Mouse (Mus musculus) C2C12 (cell line): ENCODE measurements around the gene Gm14085. TPM values are rescaled to one million over a fixed set of nuclear protein-coding genes. Genes with fewer than 3 reads are reported as not detected.
"Not testable (repeated sequence)": the region's sequence is repeated elsewhere in the genome, so short reads cannot be mapped to it uniquely, and the experiment has no call there.

Source experiments
- H3K27me3 ChIP-seq: one replicate; pipeline ENCODE4 v1.6.1; 2011; ENCODE audit not compliant: control insufficient read depth, insufficient read depth, insufficient read length
- H3K36me3 ChIP-seq: one replicate; pipeline ENCODE4 v1.6.1; 2011; ENCODE audit not compliant: control insufficient read depth, insufficient read depth
- H3K4me3 ChIP-seq: one replicate; pipeline ENCODE4 v1.5.1; 2011; ENCODE audit warnings: mild to moderate bottlenecking, control low read depth; ENCODE audit not compliant: poor library complexity, insufficient read depth, severe bottlenecking
- H3K79me2 ChIP-seq: one replicate; pipeline ENCODE4 v1.6.1; 2011; ENCODE audit not compliant: control insufficient read depth, insufficient read depth
- H3K79me3 ChIP-seq: one replicate; pipeline ENCODE4 v1.6.1; 2011; ENCODE audit warnings: low read depth, control low read depth
- H3ac ChIP-seq: one replicate; pipeline ENCODE3; 2011; ENCODE audit warnings: low read depth; ENCODE audit not compliant: control insufficient read depth, insufficient read length
- CEBPB ChIP-seq: IDR thresholded peaks from one replicate; pipeline ENCODE4 v1.6.1; 2011; ENCODE audit warnings: low read depth, mild to moderate bottlenecking, control low read depth, moderate library complexity
- CTCF ChIP-seq: IDR thresholded peaks from one replicate; pipeline ENCODE4 v1.5.1; 2011; ENCODE audit not compliant: control insufficient read depth, insufficient read depth, insufficient read length
- FOSL1 ChIP-seq: IDR thresholded peaks from one replicate; pipeline ENCODE4 v1.8.0; 2011; ENCODE audit warnings: mild to moderate bottlenecking, low read length; ENCODE audit not compliant: poor library complexity, insufficient read depth, severe bottlenecking
- MAX ChIP-seq: IDR thresholded peaks from one replicate; pipeline ENCODE4 v1.6.1; 2011; ENCODE audit warnings: mild to moderate bottlenecking, control low read depth
- MYOD1 ChIP-seq: IDR thresholded peaks from one replicate; pipeline ENCODE4 v1.6.1; 2011; ENCODE audit warnings: low read depth; ENCODE audit not compliant: control insufficient read depth, insufficient read length
- MYOG ChIP-seq: IDR thresholded peaks from one replicate; pipeline ENCODE4 v1.6.1; 2011; ENCODE audit not compliant: control insufficient read depth, insufficient read length; ENCODE audit errors: extremely low read depth
- USF1 ChIP-seq: IDR thresholded peaks from one replicate; pipeline ENCODE4 v1.6.1; 2011; ENCODE audit warnings: low read depth, mild to moderate bottlenecking, control low read depth, moderate library complexity
- long read RNA-seq, 2 experiments: library from polyadenylated mRNA; unstranded; transcript quantifications; one replicate each; pipeline ENCODE4 v2.0.0; 2019 to 2020
- polyA plus RNA-seq: library from polyadenylated mRNA; unstranded; fragments of >200 nt; fragmentation: generic; extraction: Trizol; gene quantifications from one replicate; pipeline ENCODE4 v1.2.1, GENCODE M21; 2012; ENCODE audit warnings: missing spikeins

The Gm14085 gene
- polyA plus RNA-seq, result not detected
- long read RNA-seq, experiment 1, result 0 reads
- long read RNA-seq, experiment 2, result 0 reads

DNA sequence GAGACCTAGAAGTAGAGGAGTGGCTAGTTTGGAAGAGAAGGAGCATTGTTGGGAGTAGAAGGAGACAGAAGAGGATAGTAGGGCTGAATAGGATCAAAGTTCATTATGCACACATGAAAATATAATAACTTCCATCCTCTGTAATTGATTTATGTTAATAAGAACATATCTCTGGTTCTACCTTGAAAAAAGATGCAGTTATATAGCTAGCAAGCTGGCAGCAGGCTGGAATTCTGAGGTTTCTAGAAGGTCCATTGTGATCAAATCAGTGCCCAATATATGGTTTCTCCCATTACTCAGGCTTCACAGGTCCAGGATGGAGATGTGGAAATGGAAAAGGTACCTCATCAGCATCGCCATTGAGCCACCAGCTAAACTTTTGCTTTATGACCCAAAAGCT lies at the start of gene Gm14085:
Gene Gm14085, plus strand, starts transcription at position 301 of the 400 bp plus-strand sequence.
- Histone ChIP-seq H3K27me3 (no peaks in the 10 kb centered on the region), H3K36me3 (no peaks in the 10 kb centered on the region), H3ac (no peak within 1 kb of the TSS), H3K4me3 (no peak within 1 kb of the TSS), H3K79me3 (no peaks in the 10 kb centered on the region), H3K79me2 (no peaks in the 10 kb centered on the region)
- TF ChIP-seq MAX (no peak), MYOD1 (no peak), CEBPB (no peak), MYOG (no peak), CTCF (no peak), USF1 (no peak), FOSL1 (no peak)

DNA sequence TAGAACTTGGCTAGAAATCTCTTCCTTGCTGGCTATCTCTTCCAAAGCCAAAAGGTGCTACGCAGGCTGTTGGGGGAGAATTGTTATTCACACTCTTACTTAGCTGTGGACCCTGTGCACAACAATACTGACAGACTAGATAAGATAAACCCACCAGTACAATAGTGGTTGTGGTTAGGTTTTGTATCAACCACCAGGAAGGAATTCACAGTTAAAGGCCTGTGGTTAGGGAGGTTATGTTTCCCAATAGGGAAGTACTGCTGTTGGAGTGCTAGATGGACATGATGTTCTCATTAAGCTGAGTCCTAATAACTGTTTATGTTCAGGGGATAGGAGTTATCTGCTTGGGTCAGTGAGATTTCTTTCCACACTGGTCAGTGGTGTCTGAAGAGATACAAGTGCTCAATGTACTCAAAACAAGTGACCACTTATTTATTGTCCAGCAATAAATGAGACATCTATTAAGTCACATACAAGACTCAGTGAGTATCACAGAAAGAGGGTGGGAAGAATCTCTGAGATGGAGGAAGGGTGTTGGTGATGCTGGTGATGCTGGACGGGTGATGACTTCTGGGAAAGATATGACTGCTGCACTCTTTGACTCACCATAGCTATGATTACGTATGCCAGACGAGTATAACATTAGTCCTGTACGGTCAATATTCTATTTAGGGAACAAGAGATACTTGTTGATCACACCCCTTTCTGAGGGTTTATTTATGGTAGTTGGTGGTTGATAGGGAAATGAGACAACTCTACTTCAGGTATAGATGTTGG lies 45.8 kb upstream of the Gm14085 start:
- H3K4me3 ChIP-seq, H3K36me3 ChIP-seq, H3K27me3 ChIP-seq, H3ac ChIP-seq, H3K79me2 ChIP-seq, H3K79me3 ChIP-seq: not testable (repeated sequence)

DNA sequence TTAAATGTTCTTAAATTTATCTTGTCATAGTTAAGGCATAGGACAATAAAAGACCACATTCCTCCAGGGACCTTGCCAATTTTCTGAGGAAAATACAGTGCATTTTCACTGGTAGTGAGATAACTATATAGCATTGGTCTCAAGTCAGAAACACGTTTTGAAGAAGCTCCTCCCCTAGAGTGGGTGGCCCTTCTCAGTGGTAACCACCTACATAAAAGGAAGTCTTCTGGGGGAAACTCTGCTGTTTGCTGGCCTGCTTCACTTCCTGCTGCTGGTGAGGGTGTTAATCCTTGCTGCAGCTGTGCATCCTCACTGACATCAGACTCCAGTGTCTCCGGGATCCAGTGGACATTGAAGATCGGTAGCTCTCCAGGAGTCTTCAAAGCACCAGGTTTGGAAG lies 44.2 kb upstream of the Gm14085 start:
- H3K79me2 ChIP-seq, H3K27me3 ChIP-seq, H3K36me3 ChIP-seq, H3K4me3 ChIP-seq, H3ac ChIP-seq, H3K79me3 ChIP-seq: not testable (repeated sequence)

DNA sequence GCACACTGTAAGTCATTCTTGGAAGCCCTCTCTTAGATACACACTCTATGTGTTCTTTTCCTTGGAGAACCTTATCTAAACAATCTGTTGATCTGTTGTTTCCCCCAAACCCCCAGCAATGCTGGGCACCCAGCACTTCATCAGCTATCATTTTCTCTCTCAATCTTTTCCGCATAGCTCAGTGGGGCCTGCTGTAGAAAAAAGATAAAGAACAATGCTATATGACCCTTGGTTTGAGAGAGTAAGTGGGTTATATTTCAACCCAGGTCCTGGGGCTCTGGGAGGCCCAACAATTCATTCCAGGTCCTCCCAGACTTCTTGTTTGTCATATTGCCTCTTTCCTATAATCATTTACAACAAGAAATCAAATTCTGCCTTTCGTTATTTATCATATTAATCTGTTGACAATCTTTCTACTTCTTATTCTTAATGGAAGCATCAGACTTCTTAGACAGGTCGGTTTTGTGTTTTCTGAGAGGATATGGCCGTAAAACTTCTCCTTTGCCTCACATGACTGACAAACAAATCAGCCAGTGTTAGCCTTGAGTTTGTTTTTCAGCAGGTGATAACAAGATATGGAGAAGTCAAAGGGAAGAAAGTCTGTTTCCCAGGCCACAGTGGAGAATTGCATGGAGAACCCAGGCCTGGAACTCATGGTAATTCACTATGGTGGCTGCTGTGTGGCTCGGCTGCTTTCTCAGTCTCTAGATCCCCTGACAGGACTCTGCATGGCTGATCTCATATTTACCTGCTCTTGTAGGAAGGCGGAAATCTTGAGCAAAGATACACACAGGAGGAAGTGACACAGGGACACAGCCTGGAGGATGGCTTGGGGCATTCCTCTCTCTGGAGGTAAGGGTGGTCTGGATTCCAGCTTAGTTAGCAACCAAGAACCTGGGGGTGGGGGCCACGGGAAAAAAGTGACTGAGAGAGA lies 43.5 kb upstream of the Gm14085 start:
- no peak overlapping the region for H3ac ChIP-seq
- TF ChIP-seq MAX (no peak), MYOD1 (no peak), USF1 (no peak), CEBPB (no peak), CTCF (no peak), MYOG (no peak), FOSL1 (no peak)
- no peaks in the 10 kb centered on the region for H3K79me3 ChIP-seq
- no peaks in the 10 kb centered on the region for H3K79me2 ChIP-seq
- no peaks in the 10 kb centered on the region for H3K36me3 ChIP-seq
- no peaks in the 10 kb centered on the region for H3K27me3 ChIP-seq
- no peak overlapping the region for H3K4me3 ChIP-seq

DNA sequence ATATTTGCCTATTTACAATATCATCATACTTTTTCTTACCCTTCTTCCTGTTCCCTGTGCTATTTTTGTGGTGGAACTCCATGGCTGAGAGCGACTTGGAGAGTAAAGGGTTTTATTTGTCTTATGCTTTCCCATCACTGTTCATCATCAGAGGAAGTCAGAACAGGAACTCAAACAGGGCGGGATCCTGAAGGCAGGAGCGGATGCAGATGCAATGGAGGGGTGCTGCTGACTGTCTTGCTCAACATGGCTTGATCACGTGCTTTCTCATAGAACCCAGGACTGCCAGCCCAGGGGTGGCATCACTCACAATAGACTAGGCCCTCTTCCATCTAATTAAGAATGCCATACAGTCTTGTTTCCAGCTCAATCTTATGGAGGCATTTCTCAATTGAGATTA lies 34.4 kb upstream of the Gm14085 start:
- TF ChIP-seq USF1, result no peak
- no peak for TF ChIP-seq CTCF
- no peak for TF ChIP-seq CEBPB
- TF ChIP-seq MYOG, result no peak
- TF ChIP-seq MYOD1, result no peak
- no peak for TF ChIP-seq FOSL1
- TF ChIP-seq MAX, result no peak
- Histone ChIP-seq H3K79me2 (no peaks in the 10 kb centered on the region), H3K79me3 (no peaks in the 10 kb centered on the region), H3K27me3 (no peaks in the 10 kb centered on the region), H3K4me3 (no peak overlapping the region), H3ac (no peak overlapping the region), H3K36me3 (no peaks in the 10 kb centered on the region)

DNA sequence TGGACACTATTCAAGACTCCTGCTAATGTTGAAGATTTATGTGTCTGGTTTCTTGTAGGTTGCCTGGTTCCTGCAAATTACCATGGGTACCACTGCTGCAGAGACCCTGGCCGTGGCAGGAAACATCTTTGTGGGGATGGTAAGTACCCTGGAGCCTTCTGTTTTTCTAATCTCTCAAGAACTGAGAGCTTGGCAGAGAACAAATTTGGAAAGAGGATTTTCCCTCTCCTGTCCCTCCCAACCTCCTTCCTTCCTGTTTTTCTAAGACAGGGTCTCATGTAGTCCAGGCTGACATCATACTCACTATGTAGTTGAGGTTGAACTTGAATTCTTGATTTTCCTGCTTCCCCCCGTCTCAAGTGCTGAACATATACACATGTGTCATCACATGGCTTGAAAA lies 32.3 kb upstream of the Gm14085 start:
- Histone ChIP-seq H3K4me3 (no peak overlapping the region), H3K27me3 (no peaks in the 10 kb centered on the region), H3K79me2 (no peaks in the 10 kb centered on the region), H3K79me3 (no peaks in the 10 kb centered on the region), H3K36me3 (no peaks in the 10 kb centered on the region), H3ac (no peak overlapping the region)
- no peak for TF ChIP-seq MAX
- no peak for TF ChIP-seq MYOG
- no peak for TF ChIP-seq USF1
- no peak for TF ChIP-seq CEBPB
- TF ChIP-seq FOSL1, result no peak
- TF ChIP-seq MYOD1, result no peak
- no peak for TF ChIP-seq CTCF
